In the genomic region with DNA sequence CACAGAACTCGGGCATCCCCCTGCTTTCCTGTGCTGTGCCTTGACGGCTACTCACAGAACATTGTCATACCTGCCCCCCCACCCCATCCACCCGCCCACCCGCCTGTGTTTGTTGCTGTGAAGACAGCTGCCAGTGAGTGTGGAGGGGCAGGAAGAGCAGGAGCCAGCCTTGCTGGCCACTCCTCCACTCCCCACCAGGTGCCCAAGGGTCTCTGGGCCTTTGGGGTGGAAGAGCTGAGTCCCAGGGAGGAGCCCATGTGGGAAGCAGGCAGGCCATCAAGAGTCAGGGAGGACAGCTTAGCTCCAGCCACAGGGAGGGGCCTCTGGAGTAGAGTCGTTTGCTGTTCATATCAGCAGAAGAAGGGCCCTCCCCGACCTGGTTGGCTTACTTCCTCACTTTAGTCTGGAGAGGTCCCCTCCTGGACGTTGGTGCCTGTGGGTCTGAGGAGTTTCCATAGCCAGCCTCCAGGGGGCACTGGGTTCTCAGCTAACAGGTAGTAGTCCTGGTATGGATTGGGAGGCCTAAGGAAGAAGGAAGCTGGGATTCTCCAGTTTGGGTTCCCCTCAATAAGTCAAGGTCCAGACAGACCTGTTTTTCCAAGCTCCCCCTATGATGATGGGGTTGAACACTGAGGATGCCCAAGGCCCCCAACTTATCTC, we compare ENCODE assay signal across 9 mouse cellular contexts. TPM values are rescaled to one million over a fixed set of nuclear protein-coding genes. Genes with fewer than 3 reads are reported as not detected.
DNase-seq lines count a peak whose midpoint lies in the region; ATAC-seq and TF ChIP-seq lines count a peak whose summit lies in the region.
"Had no signal": no experiment of that assay in that cellular context is flagged by ENCODE, and none has a peak within 500 bp of the region (broad histone marks: within the 10 kb centered on the region; RNA-seq: fewer than 3 reads in every experiment).

No protein-coding gene starts in this region.

- WGBS in embryonic facial prominence, embryonic 11.5 days: 40% methylated on average over 7 of the region's 7 CpGs
- WGBS in heart, embryonic 10.5 days: 39% methylated on average over 7 of the region's 7 CpGs
- 50% methylated on average over 7 of the region's 7 CpGs for WGBS in kidney, embryonic 15.5 days
- WGBS in lung, adult 2 months: 43% methylated on average over 7 of the region's 7 CpGs

- H3K36me3 ChIP-seq in CH12.LX (replicated peaks in 1 of 2; ENCODE audit: control insufficient read depth in 1 of 2, insufficient read depth in 1 of 2, low read length in 1 of 2): no peaks in the 10 kb centered on the region
- no peaks in the 10 kb centered on the region for H3K36me3 ChIP-seq in embryonic facial prominence, embryonic 11.5 days (replicated peaks; ENCODE audit: control insufficient read depth, insufficient read depth, low read depth, low read length)
- H3K36me3 ChIP-seq in heart, embryonic 10.5 days: peaks cover 6% of the 10 kb centered on the region; the same call in 1 of the 2 replicates
- H3K36me3 ChIP-seq in kidney, embryonic 15.5 days: peaks cover 44% of the 10 kb centered on the region

- peak; percentile 40 for DNase-seq in CH12.LX (ENCODE audit: extremely low read depth)
- peak; percentile 48 to 81 for DNase-seq in adrenal gland, adult (ENCODE audit: inconsistent age in 2 of 2, low spot score in 1 of 2)
- peak; percentile 79 for DNase-seq in embryonic facial prominence, embryonic 11.5 days (ENCODE audit: low spot score)
- peak; percentile 83 for DNase-seq in heart, embryonic 10.5 days (ENCODE audit: low spot score)
- DNase-seq in lung, adult 2 months: peak; percentile 53
- DNase-seq in ovary, postnatal 36 days (ENCODE audit: low spot score): peak; percentile 69
- DNase-seq in spleen, postnatal 4 days (ENCODE audit: low spot score in 2 of 2): no peak

- peaks cover 64% of the 10 kb centered on the region for H3K27me3 ChIP-seq in CH12.LX (replicated peaks)
- no peaks in the 10 kb centered on the region for H3K27me3 ChIP-seq in embryonic facial prominence, embryonic 11.5 days (ENCODE audit: control insufficient read depth, insufficient read depth, low read length)
- H3K27me3 ChIP-seq in heart, embryonic 10.5 days (ENCODE audit: insufficient read depth, poor library complexity, severe bottlenecking): peaks cover 19% of the 10 kb centered on the region
- H3K27me3 ChIP-seq in kidney, embryonic 15.5 days: no peaks in the 10 kb centered on the region
- H3K27me3 ChIP-seq: embryonic facial prominence, embryonic 13.5 days had no signal

- no peak overlapping the region for H3K4me2 ChIP-seq in CH12.LX (ENCODE audit: insufficient read depth, low read depth, poor library complexity, severe bottlenecking)
- no peak overlapping the region for H3K4me2 ChIP-seq in embryonic facial prominence, embryonic 11.5 days (ENCODE audit: low read depth, low read length)
- H3K4me2 ChIP-seq in kidney, embryonic 15.5 days: no peak overlapping the region
- H3K4me2 ChIP-seq: embryonic facial prominence, embryonic 13.5 days had no signal

- TF ChIP-seq POLR2A in CH12.LX (IDR thresholded peaks at IDR 0.05; ENCODE audit: low read depth, low read length): no peak
- TF ChIP-seq POLR2A in lung, adult 2 months (IDR thresholded peaks at IDR 0.05; ENCODE audit: borderline replicate concordance, extremely low read depth, low read depth, low read length): no peak

- H3K9ac ChIP-seq in CH12.LX (ENCODE audit: insufficient read depth, low read depth): no peak overlapping the region
- H3K9ac ChIP-seq in embryonic facial prominence, embryonic 11.5 days (replicated peaks; ENCODE audit: low read length): no peak overlapping the region
- no peak overlapping the region for H3K9ac ChIP-seq in kidney, embryonic 15.5 days
- H3K9ac ChIP-seq: embryonic facial prominence, embryonic 13.5 days had no signal

- peak in 1 of 2 experiments; percentile 64; a peak in 2 of 4 replicates for TF ChIP-seq CTCF in CH12.LX (conservative IDR thresholded peaks at IDR 0.05 in 1 of 2, IDR thresholded peaks at IDR 0.05 in 1 of 2; ENCODE audit: low read depth in 2 of 2, low read length in 2 of 2)
- TF ChIP-seq CTCF in lung, adult 2 months (IDR thresholded peaks at IDR 0.05; ENCODE audit: insufficient read depth, low read length): peak; percentile 73

- peaks cover 3 to 10% of the 10 kb centered on the region in 2 experiments; a peak in 3 of 4 replicates for H3K4me1 ChIP-seq in CH12.LX (ENCODE audit: control insufficient read depth in 1 of 2, insufficient read depth in 2 of 2)
- H3K4me1 ChIP-seq in embryonic facial prominence, embryonic 11.5 days (ENCODE audit: control insufficient read depth, insufficient read depth, low read length): no peaks in the 10 kb centered on the region
- no peaks in the 10 kb centered on the region for H3K4me1 ChIP-seq in heart, embryonic 10.5 days
- no peaks in the 10 kb centered on the region for H3K4me1 ChIP-seq in kidney, embryonic 15.5 days
- no peaks in the 10 kb centered on the region for H3K4me1 ChIP-seq in lung, adult 2 months (ENCODE audit: control insufficient read depth, insufficient read depth, low read length)

- dilution Hi-C loops in CH12.LX (cut with MboI; ENCODE audit: extremely low pct_ligation_motif_present, extremely low pct_unique_long_range_greater_than_20kb, low sequenced_read_pairs): no loop called here

- no peaks in the 10 kb centered on the region for H3K9me3 ChIP-seq in CH12.LX (replicated peaks; ENCODE audit: low read length)
- H3K9me3 ChIP-seq in embryonic facial prominence, embryonic 11.5 days (replicated peaks; ENCODE audit: control insufficient read depth, low read length): no peaks in the 10 kb centered on the region
- H3K9me3 ChIP-seq in heart, embryonic 10.5 days: no peaks in the 10 kb centered on the region
- no peaks in the 10 kb centered on the region for H3K9me3 ChIP-seq in kidney, embryonic 15.5 days (replicated peaks)
- H3K9me3 ChIP-seq: embryonic facial prominence, embryonic 13.5 days had no signal

- peak; percentile 38 for TF ChIP-seq RAD21 in CH12.LX (IDR thresholded peaks at IDR 0.05; ENCODE audit: low read depth, low read length)

- peak; percentile 17; the same call in 1 of the 2 replicates for ATAC-seq in embryonic facial prominence, embryonic 11.5 days (replicated peaks; ENCODE audit: insufficient number of reproducible peaks, low FRiP score, low TSS enrichment, low read depth)
- peak; percentile 67 for ATAC-seq in kidney, embryonic 15.5 days (replicated peaks; ENCODE audit: low FRiP score)

- no peak for TF ChIP-seq EP300 in CH12.LX (IDR thresholded peaks at IDR 0.05; ENCODE audit: low read length)

- H3K4me3 ChIP-seq in CH12.LX (replicated peaks in 1 of 3; ENCODE audit: low read depth in 2 of 3, low read length in 2 of 3, poor library complexity in 1 of 3): no peak overlapping the region
- H3K4me3 ChIP-seq in embryonic facial prominence, embryonic 11.5 days (ENCODE audit: low read depth, low read length): no peak overlapping the region
- H3K4me3 ChIP-seq in heart, embryonic 10.5 days: no peak overlapping the region
- no peak overlapping the region for H3K4me3 ChIP-seq in kidney, embryonic 15.5 days (replicated peaks)
- no peak overlapping the region for H3K4me3 ChIP-seq in lung, adult 2 months (replicated peaks; ENCODE audit: extremely low read depth, low read depth, low read length)
- H3K4me3 ChIP-seq: embryonic facial prominence, embryonic 13.5 days had no signal

- H3K27ac ChIP-seq in CH12.LX (ENCODE audit: insufficient read depth, low read depth): no peak overlapping the region
- no peak overlapping the region for H3K27ac ChIP-seq in embryonic facial prominence, embryonic 11.5 days (replicated peaks; ENCODE audit: low read depth, low read length)
- 0 out of 2 replicates have a peak overlapping the region, but pooled peaks have one; percentile 32 for H3K27ac ChIP-seq in heart, embryonic 10.5 days
- H3K27ac ChIP-seq in kidney, embryonic 15.5 days: no peak overlapping the region
- H3K27ac ChIP-seq: embryonic facial prominence, embryonic 13.5 days had no signal

- in situ Hi-C loops in CH12.LX (cut with MboI; ENCODE audit: low pct_ligation_motif_present, low pct_unique_long_range_greater_than_20kb, low sequenced_read_pairs): loop anchor here (5.0 to 25.0 kb wide), 2 partner anchors 104 to 239 kb away; a partner anchor contains a TSS

- no peaks in the 10 kb centered on the region for H3K79me2 ChIP-seq in CH12.LX (replicated peaks; ENCODE audit: control insufficient read depth, extremely low read depth, insufficient read depth, poor library complexity, severe bottlenecking)

TF ChIP-seq in CH12.LX, 34 proteins besides CTCF, POLR2A, EP300 and RAD21 (continues in another document):
- no peak for TF ChIP-seq TBP (conservative IDR thresholded peaks at IDR 0.05; ENCODE audit: low read depth, low read length)
- TF ChIP-seq SMC3 (IDR thresholded peaks at IDR 0.05; ENCODE audit: low read depth, low read length): peak; percentile 31
- TF ChIP-seq ZC3H11A (IDR thresholded peaks at IDR 0.05; ENCODE audit: low read depth, low read length): no peak
- TF ChIP-seq JUND (conservative IDR thresholded peaks at IDR 0.05; ENCODE audit: low read depth, low read length): no peak

RNA-seq across cellular contexts. Expression of a gene that starts 16.9 kb away (rescaled TPM):
- total RNA-seq in CH12.LX (2012; rRNA removed): 0.55 and 2.1 TPM in 2 replicates
- total RNA-seq in CH12.LX (2014; rRNA removed): 0.22 TPM in 1 of 2 replicates, not detected in the other
- 0.53 and 0.57 TPM in 2 replicates for polyA plus RNA-seq in CH12.LX (2012; ENCODE audit: insufficient read length, low read depth)
- polyA plus RNA-seq in embryonic facial prominence, embryonic 11.5 days (2014; fragmentation: Nextera tagmentation; extraction: Ambion mirVana): 11.0 TPM in 2 replicates
- polyA plus RNA-seq in heart, embryonic 10.5 days (2016; fragmentation: Nextera tagmentation; extraction: Ambion mirVana): 6.4 and 6.8 TPM in 2 replicates
- 13.2 and 14.3 TPM in 2 replicates for polyA plus RNA-seq in kidney, embryonic 15.5 days (2015; fragmentation: Nextera tagmentation; extraction: Ambion mirVana)
- 18.4 and 18.7 TPM in 2 replicates for polyA plus RNA-seq in lung, adult 2 months (2012; rRNA removed)

RNA-seq across cellular contexts. Expression of a gene that starts 38.9 kb away (rescaled TPM):
- total RNA-seq in CH12.LX (2012; rRNA removed): 0.21 and 0.81 TPM in 2 replicates
- total RNA-seq in CH12.LX (2014; rRNA removed): not detected in 2 replicates
- polyA plus RNA-seq in CH12.LX (2012; ENCODE audit: insufficient read length, low read depth): not detected in 2 replicates
- polyA plus RNA-seq in embryonic facial prominence, embryonic 11.5 days (2014; fragmentation: Nextera tagmentation; extraction: Ambion mirVana): 61.9 and 76.6 TPM in 2 replicates
- polyA plus RNA-seq in heart, embryonic 10.5 days (2016; fragmentation: Nextera tagmentation; extraction: Ambion mirVana): 99.3 and 114 TPM in 2 replicates
- 38.9 and 56.4 TPM in 2 replicates for polyA plus RNA-seq in kidney, embryonic 15.5 days (2015; fragmentation: Nextera tagmentation; extraction: Ambion mirVana)
- 63.0 and 88.3 TPM in 2 replicates for polyA plus RNA-seq in lung, adult 2 months (2012; rRNA removed)

RNA-seq across cellular contexts. Expression of a gene that starts 56.7 kb away (rescaled TPM):
- 103 TPM in 2 replicates for total RNA-seq in CH12.LX (2012; rRNA removed)
- 40.5 and 41.9 TPM in 2 replicates for total RNA-seq in CH12.LX (2014; rRNA removed)
- 56.9 and 73.1 TPM in 2 replicates for polyA plus RNA-seq in CH12.LX (2012; ENCODE audit: insufficient read length, low read depth)
- polyA plus RNA-seq in embryonic facial prominence, embryonic 11.5 days (2014; fragmentation: Nextera tagmentation; extraction: Ambion mirVana): 6.7 and 8.9 TPM in 2 replicates
- polyA plus RNA-seq in heart, embryonic 10.5 days (2016; fragmentation: Nextera tagmentation; extraction: Ambion mirVana): 10.7 and 11.6 TPM in 2 replicates
- polyA plus RNA-seq in kidney, embryonic 15.5 days (2015; fragmentation: Nextera tagmentation; extraction: Ambion mirVana): 22.8 and 24.2 TPM in 2 replicates
- polyA plus RNA-seq in lung, adult 2 months (2012; rRNA removed): 25.7 and 40.2 TPM in 2 replicates

Comparison
In these comparisons a context has a peak if more than half of its experiments do, and no peak if none do; other contexts are left out.
1. DNase-seq: peak in CH12.LX (single experiment), adrenal gland, adult (2 of 2), embryonic facial prominence, embryonic 11.5 days (single experiment), heart, embryonic 10.5 days (single experiment), lung, adult 2 months (single experiment) and ovary, postnatal 36 days (single experiment); none in spleen, postnatal 4 days (0 of 2).
2. RNA of a gene that starts 38.9 kb away (polyA plus RNA-seq): 99.3 to 114 TPM in heart, embryonic 10.5 days, 63.0 to 88.3 TPM in lung, adult 2 months, 61.9 to 76.6 TPM in embryonic facial prominence, embryonic 11.5 days and 38.9 to 56.4 TPM in kidney, embryonic 15.5 days; not detected in CH12.LX; every median in the first group is over 10 times any median in the second.